Mouse (Mus musculus): ENCODE data around the gene Tirap. TPM values are rescaled to one million over a fixed set of nuclear protein-coding genes. Genes with fewer than 3 reads are reported as not detected.

The Tirap gene
- polyA plus RNA-seq, 1 experiment from 2014 or later = 6.3 TPM

GRCm38 (mm10) chr9:35223466-35223865 is 23.4 kb upstream of the Tirap start:
- Histone ChIP-seq H3K27ac (replicated peaks; ENCODE audit: low read depth, low read length) (no peak overlapping the region), H3K36me3 (ENCODE audit: control insufficient read depth, insufficient read depth, low read length) (peaks cover 53% of the 10 kb centered on the region)
- 99% methylated on average over 3 of the region's 3 CpGs for WGBS

DNA sequence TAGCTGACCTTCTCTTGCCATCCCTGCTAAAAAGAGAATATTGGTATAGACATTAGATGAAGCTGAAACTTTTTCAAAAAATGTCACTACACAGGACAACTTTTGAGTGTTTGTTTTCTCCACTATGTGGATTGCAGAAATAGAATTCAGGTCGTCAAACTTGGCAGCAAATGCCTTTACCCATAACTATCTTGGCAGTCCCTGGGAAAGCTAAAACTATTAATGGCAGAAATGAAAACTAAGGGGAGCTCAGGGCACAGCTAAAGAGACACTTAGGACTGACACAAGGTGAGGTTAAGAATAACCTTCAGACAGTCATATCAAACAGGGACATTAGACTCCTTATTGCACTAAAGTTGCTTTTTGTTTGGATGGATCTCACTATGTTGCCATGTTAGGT is 17.9 kb upstream of the Tirap start:
- H3K4me1 ChIP-seq (ENCODE audit: control insufficient read depth, insufficient read depth, low read length) = no peaks in the 10 kb centered on the region
- DNase-seq = no peak
- no peaks in the 10 kb centered on the region for H3K9me3 ChIP-seq (ENCODE audit: control insufficient read depth, low read length)
- 80% methylated on average over 1 of the region's 1 CpGs for WGBS
- H3K27ac ChIP-seq (replicated peaks; ENCODE audit: low read depth, low read length) = no peak overlapping the region
- no peak for ATAC-seq (ENCODE audit: low FRiP score, low TSS enrichment)
- H3K4me2 ChIP-seq (ENCODE audit: low read length) = no peak overlapping the region
- H3K9ac ChIP-seq (replicated peaks; ENCODE audit: low read length) = no peak overlapping the region
- H3K36me3 ChIP-seq (ENCODE audit: control insufficient read depth, insufficient read depth, low read length) = peaks cover 80% of the 10 kb centered on the region
- no peaks in the 10 kb centered on the region for H3K27me3 ChIP-seq (ENCODE audit: control insufficient read depth, insufficient read depth, low read length)
- H3K4me3 ChIP-seq (replicated peaks; ENCODE audit: low read depth, low read length) = no peak overlapping the region

More at GRCm38 (mm10) chr9:35223466-35223865, 23.4 kb upstream of the Tirap start:
- Histone ChIP-seq H3K4me2 (ENCODE audit: low read length) (no peak overlapping the region), H3K27me3 (ENCODE audit: control insufficient read depth, insufficient read depth, low read length) (no peaks in the 10 kb centered on the region), H3K4me3 (replicated peaks; ENCODE audit: low read depth, low read length) (no peak overlapping the region), H3K9ac (replicated peaks; ENCODE audit: low read length) (no peak overlapping the region), H3K9me3 (ENCODE audit: control insufficient read depth, low read length) (no peaks in the 10 kb centered on the region), H3K4me1 (ENCODE audit: control insufficient read depth, insufficient read depth, low read length) (no peaks in the 10 kb centered on the region)
- DNase-seq (no peak), ATAC-seq (ENCODE audit: low FRiP score, low TSS enrichment) (no peak)

DNA sequence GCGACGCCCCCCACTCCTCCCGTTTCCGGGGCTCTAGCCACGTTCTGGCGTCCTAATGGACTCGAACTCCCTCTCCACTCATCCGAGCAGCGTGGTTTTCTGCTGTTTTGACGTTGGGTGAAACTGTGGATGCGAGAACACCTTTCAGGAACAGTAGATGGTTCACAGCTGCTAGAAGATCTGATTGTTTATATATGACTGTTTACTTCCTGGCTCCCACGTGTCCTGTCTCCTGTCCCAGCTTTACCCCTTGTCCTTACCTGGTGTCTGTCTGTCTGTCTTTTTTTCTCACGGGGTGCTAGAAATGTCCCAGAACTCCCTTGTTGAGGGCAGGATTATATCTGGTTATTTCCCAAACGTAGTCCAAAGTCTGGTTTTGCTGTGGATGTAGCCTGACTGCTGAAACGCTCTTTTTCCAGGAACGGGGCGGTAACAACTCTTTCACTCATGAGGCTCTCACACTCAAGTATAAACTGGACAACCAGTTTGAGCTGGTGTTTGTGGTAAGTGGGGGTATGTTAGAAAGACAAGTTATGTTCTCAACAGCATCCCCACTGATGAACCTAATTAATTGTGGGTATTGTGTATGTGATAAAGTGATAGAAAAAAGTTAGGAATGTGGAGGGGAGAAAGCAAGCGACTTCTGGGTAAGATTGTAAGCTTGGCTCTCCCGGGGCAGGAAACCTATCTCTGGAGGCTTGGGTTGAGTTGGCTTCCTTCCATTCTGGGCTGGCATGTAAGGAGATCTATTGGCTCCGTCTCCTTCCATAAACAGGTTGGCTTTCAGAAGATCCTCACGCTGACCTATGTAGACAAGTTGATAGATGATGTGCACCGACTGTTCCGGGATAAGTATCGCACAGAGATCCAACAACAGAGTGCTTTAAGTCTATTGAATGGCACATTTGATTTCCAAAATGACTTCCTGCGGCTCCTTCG is 11.8 kb upstream of the Tirap start:
- no peaks in the 10 kb centered on the region for H3K27me3 ChIP-seq (ENCODE audit: control insufficient read depth, insufficient read depth, low read length)
- peak overlapping the region; percentile 70; the same call in 1 of the 2 replicates for H3K27ac ChIP-seq (replicated peaks; ENCODE audit: low read depth, low read length)
- H3K4me2 ChIP-seq (ENCODE audit: low read length) = peak overlapping the region; percentile 95
- H3K9me3 ChIP-seq (ENCODE audit: control insufficient read depth, low read length) = no peaks in the 10 kb centered on the region
- peak overlapping the region; percentile 76 for H3K9ac ChIP-seq (replicated peaks; ENCODE audit: low read length)
- peaks cover 51% of the 10 kb centered on the region for H3K36me3 ChIP-seq (ENCODE audit: control insufficient read depth, insufficient read depth, low read length)
- no peak for ATAC-seq (ENCODE audit: low FRiP score, low TSS enrichment)
- WGBS = 38% methylated on average over 26 of the region's 26 CpGs
- peaks cover 15% of the 10 kb centered on the region for H3K4me1 ChIP-seq (ENCODE audit: control insufficient read depth, insufficient read depth, low read length)
- DNase-seq = peak; percentile 42
- H3K4me3 ChIP-seq (replicated peaks; ENCODE audit: low read depth, low read length) = peak overlapping the region; percentile 85

- Histone ChIP-seq H3K9ac (replicated peaks; ENCODE audit: low read length) (peak within 1 kb of the TSS; percentile 82), H3K4me1 (ENCODE audit: control insufficient read depth, insufficient read depth, low read length) (peaks cover 15% of the 10 kb centered on the region), H3K4me3 (replicated peaks; ENCODE audit: low read depth, low read length) (peak within 1 kb of the TSS; percentile 85), H3K27ac (replicated peaks; ENCODE audit: low read depth, low read length) (peak within 1 kb of the TSS; percentile 91), H3K27me3 (ENCODE audit: control insufficient read depth, insufficient read depth, low read length) (no peaks in the 10 kb centered on the region), H3K4me2 (ENCODE audit: low read length) (peak within 1 kb of the TSS; percentile 95), H3K9me3 (ENCODE audit: control insufficient read depth, low read length) (no peaks in the 10 kb centered on the region), H3K36me3 (ENCODE audit: control insufficient read depth, insufficient read depth, low read length) (peaks cover 55% of the 10 kb centered on the region)
- ATAC-seq (ENCODE audit: low FRiP score, low TSS enrichment) (peak; percentile 100), DNase-seq (peak; percentile 100)
- under 1% methylated on average over 72 of the region's 72 CpGs for WGBS
Measured at GRCm38 (mm10) chr9:35210542-35211474, 10.7 kb upstream of the Tirap start, which contains the start of gene Foxred1. Foxred1 (minus strand) TSS chr9:35211055.

- no peaks in the 10 kb centered on the region for H3K9me3 ChIP-seq (ENCODE audit: control insufficient read depth, low read length)
- H3K27me3 ChIP-seq (ENCODE audit: control insufficient read depth, insufficient read depth, low read length) = no peaks in the 10 kb centered on the region
- 94% methylated on average over 2 of the region's 2 CpGs for WGBS
- H3K4me2 ChIP-seq (ENCODE audit: low read length) = no peak overlapping the region
- no peak overlapping the region for H3K27ac ChIP-seq (replicated peaks; ENCODE audit: low read depth, low read length)
- H3K4me1 ChIP-seq (ENCODE audit: control insufficient read depth, insufficient read depth, low read length) = peaks cover 10% of the 10 kb centered on the region
- ATAC-seq (ENCODE audit: low FRiP score, low TSS enrichment) (no peak), DNase-seq (no peak)
- no peak overlapping the region for H3K9ac ChIP-seq (replicated peaks; ENCODE audit: low read length)
- peaks cover 39% of the 10 kb centered on the region for H3K36me3 ChIP-seq (ENCODE audit: control insufficient read depth, insufficient read depth, low read length)
- H3K4me3 ChIP-seq (replicated peaks; ENCODE audit: low read depth, low read length) = no peak overlapping the region
Measured at GRCm38 (mm10) chr9:35204421-35204820, 4.3 kb upstream of the Tirap start.

DNA sequence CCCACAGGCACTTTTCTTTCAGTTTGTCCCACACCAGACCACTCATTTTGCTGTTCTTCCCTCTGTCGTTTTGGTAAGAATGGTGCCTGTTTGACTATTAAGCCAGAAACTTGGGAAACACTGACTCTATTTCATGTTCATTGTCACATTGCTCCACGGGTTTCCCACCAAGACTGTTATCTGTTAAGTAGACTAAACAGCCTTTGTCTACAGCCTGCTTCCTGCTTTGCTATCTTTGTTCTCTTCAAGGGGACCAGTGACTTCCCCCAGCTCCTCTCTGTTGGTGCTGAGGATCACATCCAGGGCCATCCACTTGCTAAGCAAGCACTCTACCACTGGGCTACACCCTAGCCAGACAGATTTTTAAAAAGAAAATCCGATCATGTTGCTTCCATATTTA is 3.4 kb upstream of the Tirap start:
- Histone ChIP-seq H3K36me3 (ENCODE audit: control insufficient read depth, insufficient read depth, low read length) (peaks cover 38% of the 10 kb centered on the region), H3K27ac (replicated peaks; ENCODE audit: low read depth, low read length) (no peak overlapping the region), H3K9me3 (ENCODE audit: control insufficient read depth, low read length) (no peaks in the 10 kb centered on the region), H3K9ac (replicated peaks; ENCODE audit: low read length) (no peak overlapping the region), H3K4me3 (replicated peaks; ENCODE audit: low read depth, low read length) (no peak overlapping the region), H3K4me1 (ENCODE audit: control insufficient read depth, insufficient read depth, low read length) (peaks cover 10% of the 10 kb centered on the region), H3K4me2 (ENCODE audit: low read length) (no peak overlapping the region), H3K27me3 (ENCODE audit: control insufficient read depth, insufficient read depth, low read length) (no peaks in the 10 kb centered on the region)
- WGBS = 78% methylated on average over 3 of the region's 3 CpGs
- DNase-seq (no peak), ATAC-seq (ENCODE audit: low FRiP score, low TSS enrichment) (no peak)

DNA sequence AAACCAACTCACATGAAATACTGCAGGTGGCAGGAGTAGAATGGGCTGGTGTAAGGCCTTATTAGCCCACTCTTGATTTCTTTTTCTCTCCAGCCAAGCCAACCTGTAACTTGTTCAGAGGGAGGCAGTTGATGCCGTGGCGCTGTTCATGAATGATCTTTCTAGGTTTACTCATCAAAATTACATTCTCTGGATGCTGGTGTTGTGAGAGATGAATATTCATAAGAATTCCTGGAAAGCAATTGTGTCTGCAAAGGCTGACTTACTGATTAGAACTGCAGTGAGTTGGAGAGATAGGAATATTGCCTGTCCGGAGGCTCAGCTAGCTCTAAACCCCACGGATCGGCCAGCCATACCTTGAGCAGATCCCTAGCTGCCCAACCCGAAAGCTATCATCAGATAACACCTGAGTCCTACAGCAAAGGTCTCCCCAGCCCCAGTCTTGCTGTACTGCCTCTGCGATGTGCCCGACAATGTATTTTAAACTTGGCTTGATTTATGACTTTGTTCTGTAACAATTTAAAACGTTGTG is 504 bp upstream of the Tirap start:
- H3K27me3 ChIP-seq (ENCODE audit: control insufficient read depth, insufficient read depth, low read length) = no peaks in the 10 kb centered on the region
- DNase-seq = peak; percentile 49
- H3K4me3 ChIP-seq (replicated peaks; ENCODE audit: low read depth, low read length) = peak overlapping the region; percentile 54
- no peaks in the 10 kb centered on the region for H3K9me3 ChIP-seq (ENCODE audit: control insufficient read depth, low read length)
- peak overlapping the region; percentile 74 for H3K4me2 ChIP-seq (ENCODE audit: low read length)
- no peak for ATAC-seq (ENCODE audit: low FRiP score, low TSS enrichment)
- no peak overlapping the region for H3K27ac ChIP-seq (replicated peaks; ENCODE audit: low read depth, low read length)
- H3K9ac ChIP-seq (replicated peaks; ENCODE audit: low read length) = peak overlapping the region; percentile 69
- H3K4me1 ChIP-seq (ENCODE audit: control insufficient read depth, insufficient read depth, low read length) = peaks cover 10% of the 10 kb centered on the region
- peaks cover 12% of the 10 kb centered on the region for H3K36me3 ChIP-seq (ENCODE audit: control insufficient read depth, insufficient read depth, low read length)
- 52% methylated on average over 9 of the region's 9 CpGs for WGBS

Data from midbrain, embryonic 14.5 days (tissue).